Mouse (Mus musculus): ENCODE data around the gene Strn3.

The Strn3 gene

DNA sequence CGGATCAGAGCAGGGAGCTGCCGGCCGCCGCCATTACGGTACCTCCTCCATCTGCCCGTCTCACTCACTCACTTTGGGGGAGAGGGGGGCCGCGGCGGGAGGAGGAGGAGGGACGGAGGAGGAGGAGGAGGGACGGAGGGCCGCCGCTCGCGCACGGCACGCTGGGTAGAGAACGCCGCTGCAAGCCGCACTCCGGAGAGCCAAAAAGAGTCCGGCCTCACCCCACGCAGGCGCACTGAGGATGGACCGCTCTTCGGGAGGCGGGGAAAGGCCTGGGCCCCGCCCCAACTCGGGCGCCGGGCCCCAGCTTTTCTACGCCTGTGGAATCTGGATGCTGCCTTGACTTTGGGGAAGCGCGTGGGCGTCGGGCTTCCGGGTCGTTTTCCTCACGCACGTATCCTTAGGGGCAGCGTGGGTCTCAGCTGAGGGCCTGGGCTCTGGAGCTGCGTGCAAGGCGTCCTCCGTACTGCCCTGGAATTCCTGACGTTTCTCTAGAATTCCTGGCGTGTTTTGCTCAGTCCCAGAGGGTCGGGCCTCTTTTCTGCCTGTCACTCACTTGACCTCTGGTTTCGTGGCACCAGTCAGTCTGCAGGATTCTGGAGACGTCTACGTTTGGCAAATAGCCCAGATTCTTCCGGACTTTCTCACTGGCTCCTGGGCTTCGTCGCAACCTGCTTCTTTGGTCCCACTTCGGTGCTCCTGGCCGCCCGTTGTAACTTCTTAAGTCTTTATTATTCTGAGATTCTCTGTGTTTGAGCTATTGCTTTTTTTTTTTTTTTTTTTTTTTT lies at the start of gene Strn3:
Gene Strn3, minus strand, starts transcription at position 53 of the 788 bp plus-strand sequence.
- DNase-seq = peak; percentile 95

DNA sequence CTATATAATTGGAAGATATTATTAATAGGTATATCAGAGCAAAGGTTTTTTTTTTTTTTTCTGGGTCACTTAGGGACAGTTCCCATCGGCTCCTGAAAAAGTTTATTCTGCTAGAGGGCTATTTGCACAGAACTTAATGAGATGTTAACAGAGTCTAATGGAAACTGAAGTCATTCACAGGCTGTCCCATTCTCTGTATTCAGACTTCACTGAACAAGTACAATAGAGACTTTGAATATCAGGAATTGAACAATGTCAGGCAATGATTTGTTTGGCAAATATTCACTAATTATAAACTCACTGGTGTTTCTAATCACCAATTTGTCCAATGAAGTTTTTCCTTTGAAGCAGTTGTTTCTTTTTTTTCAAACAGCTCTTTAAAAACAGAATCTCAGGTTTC lies 45.1 kb upstream of the Strn3 start:
- DNase-seq = no peak

DNA sequence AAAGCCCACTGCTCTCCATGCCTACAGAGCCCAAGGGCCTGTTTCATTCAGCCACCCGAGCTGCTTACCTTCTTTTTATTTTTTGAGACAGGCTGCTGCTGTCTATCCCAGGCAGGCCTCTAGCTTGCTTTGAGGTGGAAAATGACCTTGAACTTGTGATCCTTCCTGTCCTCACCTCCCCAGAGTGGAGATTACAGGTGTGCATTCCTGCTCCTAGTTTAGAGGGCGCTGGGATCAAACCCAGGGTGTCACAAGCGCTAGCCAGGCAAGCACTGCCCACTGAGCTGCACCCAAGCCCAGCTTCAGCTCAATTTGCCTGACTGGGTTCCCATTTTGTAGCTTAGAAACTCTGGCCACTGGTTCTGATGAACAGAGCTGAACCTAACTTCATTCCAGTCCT lies 44.7 kb upstream of the Strn3 start:
- no peak for DNase-seq

DNA sequence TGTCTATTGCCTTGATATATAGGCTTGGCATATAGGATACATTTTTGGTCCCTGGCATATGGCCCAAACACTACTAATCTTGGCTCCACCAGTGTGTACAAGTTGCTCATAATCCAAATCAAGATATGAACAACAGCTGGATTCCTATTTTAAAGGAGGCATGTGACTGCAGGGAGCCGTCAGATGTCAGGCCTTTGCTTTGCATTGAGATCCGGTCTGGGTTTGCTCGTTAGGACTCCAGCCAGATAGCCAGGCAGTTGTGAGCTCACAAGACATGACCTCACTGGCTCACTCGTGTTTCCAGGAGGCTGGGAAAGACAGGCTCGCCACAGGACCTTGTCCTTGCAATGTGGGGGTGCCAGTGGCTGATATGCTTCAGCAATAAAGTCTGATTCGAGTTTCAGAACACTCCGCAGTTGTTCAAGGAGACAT lies 44.2 kb upstream of the Strn3 start:
- DNase-seq = no peak

DNA sequence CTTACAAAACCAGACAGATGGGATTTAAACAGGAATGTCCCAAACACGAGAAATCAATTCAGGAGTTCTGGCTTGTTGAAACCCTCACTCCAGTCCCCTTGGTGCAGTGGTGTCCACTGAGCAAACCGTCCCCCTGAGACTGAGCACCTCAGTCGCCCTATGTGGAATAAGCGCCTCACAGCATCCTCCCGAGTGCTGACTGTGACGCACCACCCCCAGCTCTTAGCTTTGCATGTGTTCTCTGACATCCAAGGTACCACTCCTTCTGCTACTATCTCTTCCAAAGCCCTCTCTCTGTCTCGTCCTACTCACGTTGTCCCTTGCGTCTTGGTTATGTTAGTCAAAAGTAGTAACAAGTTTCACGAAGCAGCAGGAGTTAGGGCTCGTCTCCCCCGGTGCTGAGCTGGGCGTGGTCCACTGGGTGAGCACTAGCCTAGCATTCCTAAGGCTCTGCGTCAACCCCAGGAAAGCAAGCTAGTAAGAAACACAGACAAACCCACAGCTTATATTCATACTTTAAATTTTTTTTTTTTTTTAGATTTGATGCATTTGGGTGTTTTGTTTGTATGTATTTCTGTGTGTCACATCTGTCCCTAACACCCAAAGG lies 43.0 kb upstream of the Strn3 start:
- no peak for DNase-seq

DNA sequence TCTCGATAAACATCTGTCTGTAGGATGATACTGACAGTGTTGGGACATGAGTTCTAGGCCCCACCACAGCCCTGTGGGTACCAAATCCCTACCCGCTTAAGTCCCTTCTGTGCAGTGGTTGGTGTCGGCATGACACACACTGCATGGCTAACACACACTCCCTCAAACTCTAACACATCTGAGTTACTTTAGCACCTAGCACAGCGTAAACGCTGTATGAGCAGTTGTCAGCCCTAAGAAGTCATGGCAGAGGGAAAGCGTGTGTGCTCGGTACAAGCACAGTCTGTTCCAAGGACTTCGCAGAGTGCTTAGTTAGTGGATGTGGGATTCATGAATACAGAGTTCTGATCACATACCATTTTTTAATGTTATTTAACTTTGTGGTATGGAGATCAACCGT lies 38.1 kb upstream of the Strn3 start:
- DNase-seq = no peak

DNA sequence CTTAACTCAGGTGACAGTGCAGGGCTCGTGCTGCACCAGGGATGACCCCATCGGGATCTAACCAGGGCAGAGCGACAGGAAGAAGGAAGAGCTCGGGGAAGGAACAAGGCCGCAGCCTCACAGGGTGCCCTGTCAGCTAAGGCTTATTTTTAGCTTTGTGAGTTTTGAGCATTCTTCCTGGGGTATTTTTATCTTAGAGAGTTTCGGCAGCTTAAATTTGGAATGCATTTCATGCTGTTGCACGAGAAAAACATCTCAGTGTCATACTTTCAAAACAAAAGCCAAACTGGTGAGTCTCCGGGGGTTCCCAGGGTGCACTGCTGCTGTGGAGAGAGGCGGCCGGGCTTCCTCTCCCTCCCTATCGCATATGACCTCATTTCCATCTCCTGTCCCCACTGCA lies 37.4 kb upstream of the Strn3 start:
- no peak for DNase-seq

DNA sequence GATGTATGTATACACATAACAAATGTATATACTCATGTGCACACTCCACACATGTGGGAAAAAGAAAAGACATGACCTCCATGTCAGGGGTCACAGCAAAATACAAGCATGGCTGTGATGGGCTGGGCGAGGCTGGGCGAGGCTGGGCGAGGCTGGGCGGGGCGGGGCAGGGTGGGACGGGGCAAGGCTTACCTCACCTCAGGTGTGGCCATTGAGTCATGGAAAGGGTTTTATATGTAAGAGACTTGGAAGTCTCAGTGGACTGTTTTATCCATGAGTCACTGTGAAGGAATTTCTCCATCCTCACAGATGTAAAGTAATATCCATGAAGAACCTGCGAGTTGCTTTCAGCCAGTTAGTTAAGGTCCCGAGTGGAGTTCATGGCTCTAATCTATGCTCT lies 30.1 kb upstream of the Strn3 start:
- DNase-seq = no peak

DNA sequence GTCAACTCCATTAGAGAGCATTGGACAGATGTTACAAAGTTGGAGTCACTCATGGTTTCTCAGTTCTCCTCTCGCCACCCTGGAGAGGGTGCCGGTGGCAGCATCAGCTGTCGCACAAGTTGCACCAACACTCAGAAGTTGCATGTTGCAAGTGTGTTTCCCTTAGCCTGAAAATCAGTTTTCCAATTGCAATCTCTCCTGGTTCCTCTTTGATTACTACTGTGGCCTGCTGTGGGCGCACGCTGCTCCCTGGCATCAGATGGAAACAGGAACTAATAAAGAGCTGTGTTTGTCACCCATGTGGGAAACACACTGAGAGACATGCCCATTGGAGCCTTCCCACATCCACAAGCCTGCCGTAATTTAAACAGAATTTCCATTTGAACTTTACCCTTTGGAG lies 26.9 kb upstream of the Strn3 start:
- DNase-seq = no peak

DNA sequence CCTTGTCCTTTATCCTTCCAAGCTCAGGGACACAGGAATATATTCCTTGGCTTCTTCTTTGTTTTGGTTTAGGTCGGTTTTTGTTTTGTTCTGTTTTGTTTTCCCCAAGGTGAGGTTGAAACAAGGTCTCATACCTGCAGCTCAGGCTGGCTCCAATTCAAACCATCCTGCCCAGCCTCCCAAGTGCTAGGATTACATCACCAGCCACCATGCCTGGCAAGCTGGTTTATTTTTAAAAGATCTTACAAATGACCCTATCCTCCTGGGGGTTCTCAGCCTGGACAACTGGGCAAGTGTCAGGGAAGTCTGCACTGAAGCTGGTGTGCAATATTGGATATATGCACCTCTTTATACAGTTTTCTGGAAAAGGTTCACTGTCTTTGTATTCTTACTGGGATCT lies 21.0 kb upstream of the Strn3 start:
- no peak for DNase-seq

DNA sequence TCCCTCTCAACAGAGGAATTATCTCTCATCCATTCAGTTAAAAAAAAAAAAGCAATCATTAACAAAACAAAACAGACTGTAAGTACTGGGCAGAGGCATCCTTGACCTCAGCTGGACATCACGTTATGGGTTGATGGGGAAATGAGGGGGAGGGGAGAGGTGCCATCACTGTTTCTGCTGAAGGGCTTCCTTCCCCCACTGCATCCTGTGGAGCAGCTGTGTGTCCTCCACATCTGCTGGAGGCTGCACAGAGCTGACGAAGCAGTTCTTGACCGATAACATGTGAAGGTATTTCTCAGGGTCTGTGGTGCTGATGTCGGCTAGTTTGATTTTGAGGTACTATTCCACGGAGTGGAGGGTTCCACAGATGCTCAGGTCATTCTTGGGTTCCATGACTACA lies 18.5 kb upstream of the Strn3 start:
- DNase-seq = no peak

DNA sequence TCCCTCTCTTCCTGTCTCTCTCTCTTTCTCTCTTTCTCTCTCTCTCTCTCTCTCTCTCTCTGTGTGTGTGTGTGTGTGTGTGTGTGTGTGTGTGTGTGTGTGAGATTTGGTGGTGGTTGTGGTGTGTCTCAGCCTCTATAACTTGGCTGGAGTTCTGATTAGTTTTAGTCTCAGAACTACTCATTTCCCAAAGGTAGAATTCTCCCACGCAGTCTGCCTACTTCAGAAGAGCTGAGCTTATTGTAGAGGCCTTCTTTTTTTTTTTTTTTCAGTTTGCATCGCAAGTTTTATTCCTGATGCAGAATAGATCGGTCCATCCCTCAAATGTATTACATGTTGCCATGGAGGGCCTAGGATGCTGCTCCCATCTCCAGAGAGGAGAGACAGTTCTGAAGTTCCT lies 18.0 kb upstream of the Strn3 start:
- no peak for DNase-seq

DNA sequence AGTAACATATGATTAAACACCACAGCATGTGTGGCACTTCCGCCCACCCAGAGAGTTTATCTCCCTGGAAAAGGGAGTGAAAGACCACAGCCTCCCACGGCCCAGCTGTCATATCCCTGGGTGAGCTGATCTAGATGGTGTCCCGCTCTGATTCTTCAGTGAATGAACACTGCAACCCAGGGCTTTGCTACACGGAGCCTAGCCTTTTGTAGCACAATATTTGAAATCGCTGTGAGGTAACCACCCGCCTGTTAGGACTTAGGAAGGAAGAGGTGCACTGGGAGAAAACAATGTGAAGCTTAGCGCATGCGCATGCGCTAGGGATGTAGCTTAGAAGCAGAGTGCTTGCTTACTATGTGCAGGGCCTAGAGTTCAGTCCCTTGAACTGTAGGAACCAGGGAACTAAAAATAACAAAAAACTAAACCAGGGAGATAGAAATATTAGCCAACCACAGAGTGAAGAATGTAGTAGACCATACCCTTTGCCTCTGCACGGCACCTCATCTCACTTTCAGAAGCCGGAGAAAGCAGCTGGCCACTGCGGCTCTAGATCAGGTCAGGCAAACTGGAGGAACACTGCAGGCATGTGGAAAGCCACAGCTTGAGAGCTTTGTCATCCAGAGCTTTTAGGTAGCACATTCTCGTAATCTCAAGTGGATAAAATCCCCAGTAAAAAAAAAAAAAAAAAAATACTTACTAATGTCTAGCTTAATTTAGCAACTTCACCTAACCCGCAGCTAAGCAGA lies 17.4 kb upstream of the Strn3 start:
- no peak for DNase-seq

DNA sequence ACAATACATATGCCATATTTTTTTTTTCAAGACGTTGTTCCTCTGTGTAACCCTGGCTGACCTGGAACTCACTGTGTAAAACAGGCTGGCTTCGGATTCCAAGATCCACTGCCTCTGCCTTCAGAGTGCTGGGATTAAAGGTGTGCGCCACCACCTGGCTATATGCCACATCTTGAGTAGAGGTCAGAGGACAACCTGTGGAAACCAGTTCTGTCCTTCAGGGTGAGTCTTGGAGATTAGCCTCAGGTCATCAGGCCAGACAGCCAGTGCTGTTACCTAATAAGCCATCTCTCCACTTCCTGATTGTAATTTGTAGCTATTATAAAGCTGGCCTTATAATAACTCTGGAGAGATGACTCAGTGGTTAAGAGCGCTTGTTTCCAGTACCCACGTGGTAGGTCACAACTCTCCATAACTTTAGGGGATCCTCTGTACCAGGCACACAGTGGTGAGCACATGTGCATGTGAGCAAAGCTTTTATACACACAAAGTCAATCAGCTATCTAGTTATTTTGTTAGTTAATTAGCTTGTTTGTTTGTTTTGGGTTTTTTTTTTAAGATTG lies 15.1 kb upstream of the Strn3 start:
- DNase-seq = no peak

DNA sequence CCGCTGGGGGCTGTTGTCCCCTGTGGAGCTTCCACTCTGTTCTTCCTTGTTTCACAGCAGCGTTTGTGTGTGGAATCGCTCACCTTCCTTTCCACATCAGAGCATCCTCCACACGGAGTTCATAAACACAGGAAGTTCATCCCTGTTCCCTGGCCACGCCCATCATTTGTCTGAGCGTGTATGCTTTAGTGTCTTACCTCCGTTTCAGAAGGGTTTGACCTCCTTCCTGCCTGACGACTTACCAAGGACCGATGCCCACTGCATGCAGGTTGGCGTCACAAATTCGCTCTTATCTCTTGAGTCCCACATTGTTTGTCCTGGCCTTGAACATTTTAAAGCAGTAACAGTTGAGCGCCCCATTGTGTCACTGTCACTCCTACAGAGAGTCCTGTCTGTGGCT lies 14.1 kb upstream of the Strn3 start:
- no peak for DNase-seq

DNA sequence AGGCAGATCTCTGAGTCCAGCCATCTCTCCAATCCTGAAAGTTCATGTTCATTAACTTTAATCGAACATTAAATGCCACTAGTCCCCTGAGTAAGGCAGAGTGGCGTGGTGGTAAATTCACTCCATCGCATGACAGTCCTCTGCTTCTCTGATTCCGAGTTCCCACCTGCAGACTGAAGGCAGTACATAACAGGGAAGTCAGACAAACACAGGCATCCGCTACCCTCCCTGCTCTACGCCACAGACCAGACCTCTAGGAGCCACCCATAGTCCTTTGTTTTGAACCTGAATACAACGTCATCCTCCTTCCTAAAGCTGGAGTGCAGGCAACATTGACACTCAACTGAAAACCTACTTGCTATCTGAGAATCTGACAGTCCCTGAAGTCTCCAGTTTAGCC lies 12.9 kb upstream of the Strn3 start:
- no peak for DNase-seq

DNA sequence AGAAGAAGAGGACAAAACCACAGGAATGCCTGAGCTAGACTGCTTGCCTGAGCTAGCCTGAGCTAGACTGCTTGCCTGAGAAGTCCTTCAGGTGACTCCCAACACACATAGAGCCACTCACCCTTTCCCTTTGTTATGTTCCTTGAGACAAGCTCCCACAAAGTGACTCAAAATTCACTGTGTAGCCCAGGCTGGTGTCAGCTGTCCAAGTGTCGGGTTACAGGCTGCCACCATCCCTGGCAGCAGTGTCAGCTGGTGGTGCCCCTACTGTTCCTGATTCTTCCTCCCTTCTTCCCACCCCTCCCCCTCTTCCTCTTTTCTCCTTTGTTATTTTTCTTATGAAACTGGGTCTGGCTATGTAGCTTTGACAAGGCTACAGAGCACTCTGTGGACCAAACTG lies 12.2 kb upstream of the Strn3 start:
- DNase-seq = no peak

DNA sequence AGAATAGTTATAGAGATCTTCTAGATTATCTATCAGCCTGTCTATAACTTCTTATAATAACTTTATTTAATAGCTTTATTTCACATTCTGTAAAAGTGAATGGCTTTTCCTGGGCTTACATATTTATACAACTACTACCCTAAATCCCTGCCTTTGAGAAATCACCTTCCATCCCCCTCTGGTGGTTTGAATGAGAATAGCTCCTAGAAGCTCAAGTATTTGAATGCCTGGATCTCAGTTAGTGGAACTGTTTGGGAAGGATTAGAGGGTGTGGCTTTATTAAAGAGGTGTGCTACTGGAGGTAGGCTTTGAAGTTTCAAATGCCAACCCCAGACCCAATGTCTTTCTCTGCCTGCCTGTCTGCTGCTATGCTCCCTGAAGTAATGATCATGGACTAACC lies 10.0 kb upstream of the Strn3 start:
- no peak for DNase-seq

DNA sequence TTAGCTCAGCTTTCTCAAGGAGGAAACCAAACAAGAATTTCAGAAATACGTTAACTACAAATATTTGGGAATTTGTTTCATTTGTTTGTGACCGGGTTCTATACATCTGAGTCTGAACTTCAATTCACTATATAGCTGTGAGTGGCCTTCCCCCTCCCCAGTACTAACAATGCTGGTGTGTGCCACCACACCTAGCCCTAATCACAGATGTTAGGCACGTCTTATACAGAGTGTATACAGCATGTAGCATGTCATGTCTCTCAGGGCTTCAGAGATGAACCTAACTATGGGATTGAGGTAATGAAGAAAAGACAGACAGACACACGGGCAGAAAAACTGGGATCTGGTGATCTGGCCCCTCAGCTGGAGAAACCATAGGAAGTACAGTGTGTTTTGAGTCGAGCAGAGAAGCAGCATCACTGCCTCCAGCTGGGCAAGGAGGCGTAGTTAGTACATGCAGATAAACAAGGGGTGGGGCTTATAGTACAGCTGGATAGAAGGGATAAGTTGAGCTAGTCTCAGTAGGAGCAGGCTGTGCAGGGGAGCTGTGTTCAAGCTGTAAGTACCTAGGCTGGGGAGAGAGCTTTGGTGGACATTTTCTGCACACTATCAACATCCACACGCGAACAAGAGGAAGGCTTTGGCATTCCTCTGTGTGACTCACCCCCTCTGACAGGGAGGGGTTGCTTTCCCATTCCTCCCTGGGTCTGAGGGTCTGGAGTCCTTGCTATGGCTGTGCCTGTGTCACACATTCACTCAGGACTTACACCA lies 8.1 kb upstream of the Strn3 start:
- no peak for DNase-seq

DNA sequence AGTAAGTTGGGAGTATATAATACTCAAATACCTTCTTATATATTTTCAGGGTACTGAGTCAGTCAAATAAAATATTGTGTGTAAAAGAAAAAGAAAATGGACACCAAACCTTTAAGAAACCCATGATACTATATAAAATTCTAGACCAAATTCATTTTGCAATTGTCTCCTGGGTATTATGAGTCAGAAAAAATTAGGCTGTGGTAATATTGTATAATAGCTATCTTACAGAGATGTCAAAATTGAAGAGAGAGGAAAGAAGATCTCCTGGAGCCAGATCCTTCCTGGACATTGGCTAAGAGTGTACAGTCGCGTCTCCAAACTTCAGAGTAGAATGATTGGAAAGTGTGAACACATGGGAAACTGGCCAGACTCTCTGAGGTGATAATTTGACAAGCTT lies 4.5 kb upstream of the Strn3 start:
- no peak for DNase-seq

DNA sequence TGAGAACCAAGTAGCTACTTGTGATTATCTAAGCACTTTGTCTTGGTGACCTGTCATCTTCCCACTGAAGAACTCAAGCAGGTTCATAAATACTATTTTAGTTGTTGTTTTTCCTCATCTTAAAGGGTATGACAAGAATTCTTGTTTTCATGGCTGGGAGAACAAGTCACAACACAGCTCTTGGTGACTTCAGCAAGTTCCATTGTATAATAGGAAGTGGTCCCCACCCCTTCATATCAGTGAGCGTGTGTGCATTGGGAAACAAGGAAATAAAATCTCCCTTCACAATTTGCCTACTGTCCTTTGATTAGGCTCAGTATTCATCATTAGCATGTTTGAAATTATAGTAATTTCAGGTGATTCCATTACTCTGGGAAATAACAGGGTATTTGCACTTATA lies 3.3 kb upstream of the Strn3 start:
- DNase-seq = no peak

DNA sequence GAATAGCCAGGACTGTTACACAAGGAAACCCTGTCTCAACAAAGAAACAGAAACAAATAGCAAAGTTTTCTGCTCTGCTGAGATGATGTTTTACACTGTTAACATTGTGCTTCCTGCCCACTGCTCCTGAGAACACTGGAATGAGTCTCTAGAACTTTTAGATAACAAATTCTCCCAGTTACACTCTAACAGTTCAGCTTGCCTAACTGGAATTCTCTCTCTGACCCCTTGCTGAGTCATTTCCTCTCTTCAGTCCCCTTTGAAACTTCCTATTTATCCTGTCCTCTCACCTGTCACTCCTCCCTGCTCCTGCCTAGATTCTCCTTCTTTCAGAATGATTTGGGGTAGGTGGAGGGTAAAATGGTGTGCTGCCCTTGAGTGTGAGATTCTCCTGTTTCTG lies 2.4 kb upstream of the Strn3 start:
- no peak for DNase-seq

DNA sequence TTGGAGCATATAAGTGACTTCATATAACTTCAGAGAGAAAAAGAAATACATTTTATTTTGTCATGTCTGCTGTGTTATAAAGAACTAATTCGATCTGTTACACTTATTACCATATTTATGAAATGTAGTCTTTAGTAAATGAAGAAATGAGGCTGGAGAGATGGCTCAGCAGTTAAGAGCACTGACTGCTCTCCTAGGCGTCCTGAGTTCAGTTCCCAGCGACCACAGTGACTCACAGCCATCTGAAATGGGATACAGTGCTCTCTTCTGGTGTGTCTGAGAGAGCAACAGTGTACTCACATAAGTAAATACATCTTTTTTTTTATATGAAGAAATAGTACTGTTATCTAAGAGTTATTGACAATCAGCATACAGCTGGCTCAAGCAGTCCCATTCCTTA lies 1.7 kb upstream of the Strn3 start:
- no peak for DNase-seq
